Mouse (Mus musculus): ENCODE data around the gene Fzd5.

DNA sequence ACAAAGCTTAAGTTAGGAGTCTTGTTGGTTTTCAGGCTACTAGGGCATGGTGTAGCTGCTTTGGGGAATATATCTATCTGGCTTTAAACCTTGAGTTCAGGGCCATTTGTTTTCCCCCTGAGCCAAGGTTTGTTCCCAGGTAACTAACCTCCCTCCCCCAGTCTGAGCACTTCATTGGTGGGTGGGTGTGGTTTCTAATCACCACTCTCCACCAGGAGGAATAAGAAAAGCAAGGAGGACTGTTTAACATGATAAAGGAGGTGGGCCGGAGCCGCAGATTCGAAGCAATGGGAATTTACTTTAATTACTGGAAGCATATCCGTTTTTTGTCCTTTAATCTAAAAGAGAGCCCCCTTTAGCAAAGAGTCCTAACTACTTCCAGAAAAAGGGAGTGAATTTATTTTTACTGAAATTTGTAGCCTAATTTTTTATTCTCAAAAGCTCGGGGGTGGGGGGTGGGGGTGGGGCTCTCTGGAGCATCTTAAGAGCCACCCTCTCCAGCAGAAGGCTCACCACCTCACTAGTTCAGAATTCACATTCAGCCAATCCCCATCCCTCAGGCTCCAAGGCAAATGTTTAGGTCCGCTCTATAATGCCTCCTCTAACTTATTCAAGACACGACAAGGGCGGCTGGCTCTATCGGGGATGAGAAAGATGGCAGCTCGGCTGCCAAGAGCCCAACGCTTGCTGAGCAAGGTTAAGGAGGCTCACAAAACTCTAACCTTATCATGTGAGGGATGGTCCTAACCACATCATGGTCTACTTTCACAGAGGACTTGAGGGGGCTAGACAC lies 3.9 kb downstream of the Fzd5 start:
- no peak for TF ChIP-seq CTCF (IDR thresholded peaks at IDR 0.05; ENCODE audit: insufficient read depth, low read length)
- TF ChIP-seq POLR2A (IDR thresholded peaks at IDR 0.05; ENCODE audit: borderline replicate concordance, extremely low read depth, low read depth, low read length) = no peak

Measured in lung, adult 2 months (tissue).